Mouse (Mus musculus) forebrain, embryonic 14.5 days (tissue): ENCODE measurements around the gene Mb. TPM values are rescaled to one million over a fixed set of nuclear protein-coding genes. Genes with fewer than 3 reads are reported as not detected.
"Not testable (repeated sequence)": the region's sequence is repeated elsewhere in the genome, so short reads cannot be mapped to it uniquely, and the experiment has no call there.

Experiments
- ATAC-seq: fragments of 200-750 bp; cut with Nextera tagmentation; 2 replicates; pipeline ENCODE4 v1.8.0; 2017; ENCODE audit warnings: mild to moderate bottlenecking, moderate library complexity
- DNase-seq: peaks from one replicate; pipeline ENCODE4 v3.0.0-alpha.2; 2015; ENCODE audit warnings: low spot score
- H3K27ac ChIP-seq: fragments of 300-500 bp; sonication (generic); 2 replicates; pipeline ENCODE4 v1.5.1; 2014; ENCODE audit warnings: low read depth, mild to moderate bottlenecking, control low read depth, low read length, moderate library complexity
- H3K27me3 ChIP-seq: fragments of 300-500 bp; sonication (generic); replicated peaks from 2 replicates; pipeline ENCODE4 v1.6.1; 2014; ENCODE audit warnings: low read length, control low read depth, mixed read lengths; ENCODE audit not compliant: control insufficient read depth, insufficient read depth
- H3K36me3 ChIP-seq: fragments of 300-500 bp; sonication (generic); 2 replicates; pipeline ENCODE4 v1.6.1; 2014; ENCODE audit warnings: low read length, control low read depth; ENCODE audit not compliant: control insufficient read depth, insufficient read depth
- H3K4me1 ChIP-seq: fragments of 300-500 bp; sonication (generic); 2 replicates; pipeline ENCODE4 v1.6.1; 2014; ENCODE audit warnings: antibody characterized with exemption, low read length, control low read depth; ENCODE audit not compliant: control insufficient read depth, insufficient read depth
- H3K4me2 ChIP-seq: fragments of 300-500 bp; sonication (generic); 2 replicates; pipeline ENCODE4 v1.6.1; 2014; ENCODE audit warnings: mild to moderate bottlenecking, control low read depth, low read length
- H3K4me3 ChIP-seq: fragments of 300-500 bp; sonication (generic); 2 replicates; pipeline ENCODE4 v1.5.1; 2014; ENCODE audit warnings: low read depth, low read length, control low read depth
- H3K9ac ChIP-seq: fragments of 300-500 bp; sonication (generic); 2 replicates; pipeline ENCODE4 v1.6.1; 2014; ENCODE audit warnings: mild to moderate bottlenecking, low read length, control low read depth, moderate library complexity
- H3K9me3 ChIP-seq: fragments of 300-500 bp; sonication (generic); replicated peaks from 2 replicates; pipeline ENCODE4 v1.6.1; 2016; ENCODE audit warnings: low read length, control low read depth, mixed read lengths; ENCODE audit not compliant: control insufficient read depth
- WGBS: fragments of 180-500 bp; shearing (Covaris S2); extraction: QIAGEN DNeasy Blood & Tissue Kit; methylation state at CpG from one replicate; pipeline ENCODE4 v1.1.7; 2014; 5-methylcytosine and 5-hydroxymethylcytosine counted together
- polyA plus RNA-seq: library from polyadenylated mRNA; unstranded; fragments of >200 nt; fragmentation: Nextera tagmentation; extraction: Ambion mirVana; gene quantifications from 2 replicates; pipeline ENCODE4 v1.2.1, GENCODE M21; 2014

Mb gene
- polyA plus RNA-seq, 1 experiment from 2014 or later = not detected

DNA sequence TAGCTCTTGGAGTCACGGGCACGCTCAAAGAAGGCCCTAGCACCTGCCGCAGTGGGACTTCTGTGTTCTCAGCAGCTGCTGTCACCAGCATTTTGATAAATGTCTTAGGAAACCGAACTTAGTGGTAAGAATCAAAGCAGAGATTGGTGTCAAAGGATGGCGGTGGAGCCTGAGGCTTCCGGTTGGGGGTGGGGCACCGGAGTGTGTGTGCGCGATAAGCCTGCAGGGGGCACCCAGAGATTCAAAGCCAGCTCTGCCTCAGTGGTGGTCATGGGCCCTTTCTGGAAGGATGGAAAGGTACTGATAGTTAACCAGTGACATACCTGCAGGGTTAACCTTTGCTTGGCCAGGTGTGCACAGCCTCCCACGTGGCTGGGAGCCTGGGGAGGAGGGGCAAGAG is 21.0 kb upstream of the Mb start:
- H3K4me2 ChIP-seq = peak overlapping the region; percentile 18; the same call in 1 of the 2 replicates
- H3K36me3 ChIP-seq = peaks cover 3% of the 10 kb centered on the region
- ATAC-seq (peak; percentile 61; the same call in 1 of the 2 replicates), DNase-seq (peak; percentile 49)
- no peak overlapping the region for H3K9ac ChIP-seq
- H3K9me3 ChIP-seq = no peaks in the 10 kb centered on the region
- no peak overlapping the region for H3K27ac ChIP-seq
- no peak overlapping the region for H3K4me3 ChIP-seq
- H3K27me3 ChIP-seq = no peaks in the 10 kb centered on the region
- no peaks in the 10 kb centered on the region for H3K4me1 ChIP-seq
- WGBS = 23% methylated on average over 10 of the region's 10 CpGs

DNA sequence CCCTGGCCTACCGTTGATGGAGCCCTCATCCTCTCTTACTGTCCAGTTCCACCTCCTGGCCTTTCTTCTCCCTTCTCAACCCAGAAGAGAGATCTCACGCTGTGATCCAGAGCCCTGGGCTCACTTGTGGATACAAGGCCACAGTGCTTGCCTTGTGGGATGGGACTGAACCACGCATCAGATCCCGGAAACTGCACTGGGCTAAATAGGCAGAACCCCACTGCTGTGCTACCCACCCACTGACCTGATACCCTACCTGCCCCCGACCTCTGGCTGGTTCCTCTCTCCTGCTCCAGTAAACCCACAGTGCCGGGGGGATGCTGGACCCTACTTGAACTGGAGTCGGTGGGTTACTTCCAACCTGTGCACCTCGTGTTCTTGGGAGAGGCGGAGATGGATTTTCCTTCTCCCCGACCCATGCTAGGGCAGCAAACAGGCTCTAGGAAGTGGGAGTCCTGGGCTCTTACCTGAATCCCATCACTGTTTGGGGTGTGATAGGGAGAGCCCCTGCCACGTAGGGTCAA is 20.3 kb upstream of the Mb start:
- Histone ChIP-seq H3K4me1 (no peaks in the 10 kb centered on the region), H3K9me3 (no peaks in the 10 kb centered on the region), H3K4me2 (no peak overlapping the region), H3K27me3 (no peaks in the 10 kb centered on the region), H3K4me3 (no peak overlapping the region), H3K27ac (no peak overlapping the region), H3K9ac (no peak overlapping the region), H3K36me3 (no peaks in the 10 kb centered on the region)
- 87% methylated on average over 11 of the region's 11 CpGs for WGBS
- ATAC-seq (no peak), DNase-seq (no peak)

DNA sequence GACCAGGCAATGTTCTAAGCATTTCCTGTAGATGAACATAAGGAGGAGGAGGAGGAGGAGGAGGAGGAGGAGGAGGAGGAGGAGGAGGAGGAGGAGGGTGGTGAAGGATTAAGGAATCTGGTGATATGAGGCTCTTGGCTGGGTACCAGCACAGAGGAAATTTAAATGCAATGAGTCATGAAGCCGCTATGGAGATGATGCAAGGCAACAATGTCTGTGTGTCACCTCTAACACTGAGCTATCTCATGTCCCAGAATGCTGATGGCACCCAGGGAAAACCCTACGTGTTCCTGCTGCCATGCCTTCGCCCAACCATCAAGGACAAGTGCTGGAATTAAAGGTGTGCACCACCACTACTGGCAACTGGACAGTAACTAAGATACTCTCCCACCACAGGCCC is 18.5 kb upstream of the Mb start:
- H3K36me3 ChIP-seq = no peaks in the 10 kb centered on the region
- no peaks in the 10 kb centered on the region for H3K27me3 ChIP-seq
- H3K4me2 ChIP-seq = no peak overlapping the region
- no peak overlapping the region for H3K27ac ChIP-seq
- no peaks in the 10 kb centered on the region for H3K4me1 ChIP-seq
- H3K4me3 ChIP-seq = no peak overlapping the region
- no peak for ATAC-seq
- DNase-seq = no peak
- no peaks in the 10 kb centered on the region for H3K9me3 ChIP-seq
- H3K9ac ChIP-seq = no peak overlapping the region
- WGBS = 91% methylated on average over 3 of the region's 3 CpGs

DNA sequence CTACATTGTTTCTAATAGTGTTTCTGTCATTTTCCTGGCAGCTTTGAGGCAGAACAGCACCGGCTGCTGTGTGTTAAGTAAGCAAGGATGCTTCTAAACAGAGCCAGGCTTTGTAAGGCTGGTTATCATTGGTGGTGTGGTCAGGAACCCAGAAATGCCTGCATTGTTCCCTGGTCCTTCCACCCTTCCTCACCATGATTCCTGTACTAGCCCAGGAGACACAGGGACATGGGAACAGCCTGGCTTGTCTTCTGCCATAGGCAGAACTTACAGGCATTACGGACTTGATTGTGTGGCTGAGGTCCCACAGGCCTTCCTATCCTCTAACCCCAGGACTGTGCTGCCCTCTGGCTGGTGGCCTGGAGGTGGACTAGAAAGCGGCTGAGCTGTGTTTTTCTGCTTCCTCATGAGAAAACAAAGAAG is 18.0 kb upstream of the Mb start:
- no peak overlapping the region for H3K4me2 ChIP-seq
- DNase-seq = no peak
- 73% methylated on average over 3 of the region's 3 CpGs for WGBS

DNA sequence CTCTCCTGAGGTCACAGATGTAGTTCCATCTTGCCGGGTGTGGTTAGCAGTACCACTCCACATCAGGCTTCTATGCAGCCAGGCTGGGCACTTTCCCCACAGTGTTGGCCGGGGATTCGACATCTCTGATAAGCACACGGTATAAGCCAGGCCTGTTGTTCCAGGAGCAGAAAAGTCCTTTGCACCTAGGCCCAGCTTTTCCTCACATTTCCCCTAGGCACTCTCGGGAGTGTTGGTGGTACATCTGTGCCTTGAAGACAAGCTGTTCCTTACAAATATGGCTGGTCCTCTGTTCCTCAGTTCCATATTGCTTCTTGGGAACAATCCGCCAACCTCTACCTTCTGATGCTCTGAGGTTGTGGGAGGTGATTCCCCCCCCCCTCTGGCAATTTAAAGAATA is 15.8 kb upstream of the Mb start:
- Histone ChIP-seq H3K27ac (no peak overlapping the region), H3K4me3 (no peak overlapping the region), H3K27me3 (no peaks in the 10 kb centered on the region), H3K36me3 (no peaks in the 10 kb centered on the region), H3K4me2 (no peak overlapping the region), H3K9me3 (no peaks in the 10 kb centered on the region), H3K9ac (no peak overlapping the region), H3K4me1 (no peaks in the 10 kb centered on the region)
- no peak for DNase-seq
- WGBS = 79% methylated on average over 6 of the region's 6 CpGs
- ATAC-seq = no peak

More for the DNA sequence above, 18.0 kb upstream of the Mb start:
- Histone ChIP-seq H3K36me3 (no peaks in the 10 kb centered on the region), H3K4me3 (no peak overlapping the region), H3K4me1 (no peaks in the 10 kb centered on the region), H3K27ac (no peak overlapping the region), H3K27me3 (no peaks in the 10 kb centered on the region), H3K9me3 (no peaks in the 10 kb centered on the region), H3K9ac (no peak overlapping the region)
- ATAC-seq = no peak

DNA sequence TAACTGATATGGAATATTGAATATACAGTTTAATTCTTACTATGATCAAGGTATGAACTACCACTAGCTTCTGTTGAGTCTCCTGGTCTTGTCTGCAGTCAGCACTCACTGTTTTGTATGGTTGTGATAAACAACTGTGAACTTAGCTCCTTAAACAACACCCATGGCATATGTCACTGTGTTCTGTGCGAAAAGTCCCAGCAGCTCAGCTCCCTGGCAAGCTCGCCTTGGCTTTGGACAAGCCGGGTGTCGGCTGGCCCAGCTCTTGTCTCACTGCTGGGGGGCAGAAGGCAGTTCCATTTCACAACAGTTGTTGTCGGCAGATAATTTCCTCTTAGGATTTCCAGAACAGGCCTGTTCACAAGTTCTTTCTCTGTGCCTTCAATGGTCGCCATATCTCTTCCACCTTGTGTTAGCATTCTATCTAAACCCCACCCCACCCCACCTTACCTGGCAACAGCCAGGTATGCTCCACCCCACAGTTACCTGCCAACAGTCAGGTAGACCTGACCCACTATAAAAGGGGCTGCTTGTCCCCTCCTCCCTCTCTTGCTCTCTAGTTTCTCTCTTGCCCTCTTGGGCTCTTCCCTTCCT is 14.9 kb upstream of the Mb start:
- Histone ChIP-seq H3K36me3 (no peaks in the 10 kb centered on the region), H3K9me3 (no peaks in the 10 kb centered on the region), H3K4me1 (no peaks in the 10 kb centered on the region), H3K27me3 (no peaks in the 10 kb centered on the region), H3K4me2 (no peak overlapping the region), H3K27ac (no peak overlapping the region), H3K4me3 (no peak overlapping the region), H3K9ac (no peak overlapping the region)
- ATAC-seq (no peak), DNase-seq (no peak)
- 87% methylated on average over 6 of the region's 6 CpGs for WGBS

DNA sequence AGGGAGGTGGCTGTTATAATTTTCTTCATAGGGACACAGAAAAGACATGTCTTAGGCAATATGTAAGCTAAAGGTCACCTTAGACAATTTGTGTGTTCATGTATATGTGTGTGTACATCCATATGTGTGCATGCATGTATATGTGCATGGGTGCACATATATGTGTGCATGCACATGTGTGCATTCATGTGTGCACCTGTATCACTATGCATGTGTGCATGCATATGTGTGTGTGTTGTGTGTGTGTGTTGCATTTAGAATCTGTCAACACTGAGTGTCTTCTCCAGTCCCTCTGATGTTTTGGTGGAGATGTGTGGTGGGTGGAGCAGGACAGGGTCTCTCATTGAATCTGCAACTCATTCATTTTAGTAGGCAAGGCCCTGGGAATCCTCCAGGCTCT is 12.3 kb upstream of the Mb start:
- Histone ChIP-seq H3K4me1 (no peaks in the 10 kb centered on the region), H3K4me3 (no peak overlapping the region), H3K4me2 (no peak overlapping the region), H3K9ac (no peak overlapping the region), H3K27ac (no peak overlapping the region), H3K36me3 (no peaks in the 10 kb centered on the region), H3K9me3 (no peaks in the 10 kb centered on the region), H3K27me3 (no peaks in the 10 kb centered on the region)
- ATAC-seq (no peak), DNase-seq (no peak)

DNA sequence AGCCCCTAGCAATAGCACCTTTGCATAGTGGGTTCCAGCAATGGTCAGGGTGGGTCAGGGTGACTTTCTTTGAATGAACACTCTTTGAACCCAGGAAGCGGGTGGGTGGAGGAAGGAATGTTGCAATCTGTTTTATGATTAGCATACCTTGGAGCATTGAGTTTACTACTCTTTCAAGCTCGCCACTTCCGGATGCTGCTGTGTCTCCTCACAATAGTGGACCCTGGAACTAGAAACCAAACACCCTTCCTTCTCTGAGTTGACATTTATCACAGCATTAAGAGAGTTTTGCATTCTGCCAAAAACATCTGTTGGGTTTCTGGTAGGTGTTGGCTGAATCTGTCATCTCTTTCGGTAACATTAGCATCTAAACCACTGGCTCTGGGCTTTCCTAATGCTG is 8.9 kb upstream of the Mb start:
- DNase-seq, H3K4me1 ChIP-seq, ATAC-seq, H3K9ac ChIP-seq, H3K36me3 ChIP-seq, H3K27me3 ChIP-seq, H3K27ac ChIP-seq, H3K4me2 ChIP-seq, H3K9me3 ChIP-seq, H3K4me3 ChIP-seq: not testable (repeated sequence)
- WGBS = 94% methylated on average over 4 of the region's 4 CpGs

DNA sequence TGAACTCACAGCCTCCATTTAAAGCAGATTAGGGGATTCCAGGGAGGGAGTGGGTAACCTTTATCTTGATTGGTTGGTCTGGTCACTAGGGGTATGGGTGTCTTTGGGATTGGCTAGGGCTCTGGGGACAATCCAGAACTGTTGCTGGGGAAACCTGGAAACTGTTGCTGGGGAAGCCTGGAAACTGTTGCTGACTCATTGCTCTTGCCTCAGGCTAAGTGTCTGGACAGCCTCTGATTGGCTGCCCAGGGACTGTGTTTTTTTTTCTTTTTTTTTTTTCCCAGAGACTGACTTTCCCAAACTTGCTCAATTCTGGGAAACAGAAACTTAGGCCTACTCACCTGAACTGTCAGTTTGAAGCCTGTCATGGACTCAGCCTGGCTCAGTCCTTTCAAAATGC is 8.1 kb upstream of the Mb start:
- Histone ChIP-seq H3K4me1 (peaks cover 7% of the 10 kb centered on the region), H3K36me3 (no peaks in the 10 kb centered on the region), H3K9me3 (no peaks in the 10 kb centered on the region), H3K27ac (no peak overlapping the region), H3K27me3 (no peaks in the 10 kb centered on the region), H3K9ac (no peak overlapping the region), H3K4me2 (no peak overlapping the region), H3K4me3 (no peak overlapping the region)
- DNase-seq (no peak), ATAC-seq (no peak)
